Mouse (Mus musculus): ENCODE data around the gene Shisa5. TPM values are rescaled to one million over a fixed set of nuclear protein-coding genes. Genes with fewer than 3 reads are reported as not detected.

Gene Shisa5
- total and polyA plus RNA-seq, 3 experiments, result 153 to 170 (median 166) TPM

DNA sequence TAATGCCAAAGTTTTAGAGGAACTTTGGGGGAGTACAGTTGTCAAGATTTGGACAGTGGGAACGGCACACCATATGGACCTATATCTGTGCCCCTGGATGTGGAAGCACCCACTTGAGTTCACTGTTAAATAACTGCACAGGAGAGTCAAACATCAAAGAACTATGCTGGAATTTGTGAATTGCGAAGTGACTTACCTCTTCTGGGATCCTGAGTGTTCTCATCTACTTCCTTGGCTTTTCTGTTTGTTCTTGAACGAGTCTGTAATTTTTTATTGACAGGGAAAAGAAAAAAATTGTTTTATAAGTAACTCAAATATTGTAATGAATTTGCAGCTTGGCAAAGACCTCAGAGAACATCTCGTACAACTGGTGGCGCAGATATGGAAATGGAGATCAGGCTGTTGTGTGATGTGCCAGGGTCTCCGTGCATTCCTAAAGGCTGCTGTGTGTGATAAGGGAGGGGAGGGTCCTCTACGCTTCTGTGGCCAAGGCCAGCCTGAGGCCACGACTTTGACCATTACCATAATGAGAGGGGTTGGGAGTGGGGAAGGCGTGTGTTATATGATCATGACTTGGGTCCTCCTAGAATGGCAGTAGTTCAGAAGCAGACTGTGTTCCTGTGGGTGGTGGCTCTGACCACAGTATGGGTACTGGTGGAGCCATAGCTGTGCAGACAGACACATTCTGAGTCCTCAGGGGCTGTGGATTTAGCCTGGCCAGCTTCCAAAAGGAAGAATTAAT lies 45.6 kb upstream of the Shisa5 start:
- peak overlapping the region; percentile 67; the same call in 1 of the 2 replicates for H3K4me2 ChIP-seq (ENCODE audit: insufficient read depth, low read depth, poor library complexity, severe bottlenecking)
- no peak overlapping the region for H3K9ac ChIP-seq (ENCODE audit: insufficient read depth, low read depth)
- no peaks in the 10 kb centered on the region for H3K27me3 ChIP-seq (replicated peaks)
- H3K27ac ChIP-seq (ENCODE audit: insufficient read depth, low read depth), result no peak overlapping the region
- DNase-seq (ENCODE audit: extremely low read depth), result no peak
- H3K4me1 ChIP-seq (ENCODE audit: control insufficient read depth in 1 of 2, insufficient read depth in 2 of 2), result peaks cover 19 to 57% of the 10 kb centered on the region in 2 experiments
- H3K36me3 ChIP-seq (replicated peaks in 1 of 2; ENCODE audit: control insufficient read depth in 1 of 2, insufficient read depth in 1 of 2, low read length in 1 of 2), result peaks cover 0 to 2% of the 10 kb centered on the region in 2 experiments
- in situ Hi-C loops (cut with MboI; ENCODE audit: low pct_ligation_motif_present, low pct_unique_long_range_greater_than_20kb, low sequenced_read_pairs), result no loop called here
- no peak overlapping the region for H3K4me3 ChIP-seq (replicated peaks in 1 of 3; ENCODE audit: low read depth in 2 of 3, low read length in 2 of 3, poor library complexity in 1 of 3)
- no peaks in the 10 kb centered on the region for H3K9me3 ChIP-seq (replicated peaks; ENCODE audit: low read length)
- dilution Hi-C loops (cut with MboI; ENCODE audit: extremely low pct_ligation_motif_present, extremely low pct_unique_long_range_greater_than_20kb, low sequenced_read_pairs), result no loop called here
- H3K79me2 ChIP-seq (replicated peaks; ENCODE audit: control insufficient read depth, extremely low read depth, insufficient read depth, poor library complexity, severe bottlenecking), result no peaks in the 10 kb centered on the region
- no peak for TF ChIP-seq MXI1 (IDR thresholded peaks at IDR 0.05; ENCODE audit: low read depth, low read length)
- no peak for TF ChIP-seq PAX5 (IDR thresholded peaks at IDR 0.05; ENCODE audit: low read length)
- TF ChIP-seq ZMIZ1 (IDR thresholded peaks at IDR 0.05; ENCODE audit: low read depth, low read length), result no peak
- no peak for TF ChIP-seq BHLHE40 (IDR thresholded peaks at IDR 0.05; ENCODE audit: low read depth, low read length)
- no peak for TF ChIP-seq SMC3 (IDR thresholded peaks at IDR 0.05; ENCODE audit: low read depth, low read length)
- TF ChIP-seq POLR2A (IDR thresholded peaks at IDR 0.05; ENCODE audit: low read depth, low read length), result no peak
- no peak for TF ChIP-seq RCOR1 (conservative IDR thresholded peaks at IDR 0.05; ENCODE audit: low read depth, low read length)
- no peak for TF ChIP-seq KAT2A (IDR thresholded peaks at IDR 0.05; ENCODE audit: insufficient replicate concordance, low read length)
- no peak for TF ChIP-seq USF1 (IDR thresholded peaks at IDR 0.05; ENCODE audit: low read depth, low read length)
- no peak for TF ChIP-seq NRF1 (IDR thresholded peaks at IDR 0.05; ENCODE audit: low read depth, low read length)

DNA sequence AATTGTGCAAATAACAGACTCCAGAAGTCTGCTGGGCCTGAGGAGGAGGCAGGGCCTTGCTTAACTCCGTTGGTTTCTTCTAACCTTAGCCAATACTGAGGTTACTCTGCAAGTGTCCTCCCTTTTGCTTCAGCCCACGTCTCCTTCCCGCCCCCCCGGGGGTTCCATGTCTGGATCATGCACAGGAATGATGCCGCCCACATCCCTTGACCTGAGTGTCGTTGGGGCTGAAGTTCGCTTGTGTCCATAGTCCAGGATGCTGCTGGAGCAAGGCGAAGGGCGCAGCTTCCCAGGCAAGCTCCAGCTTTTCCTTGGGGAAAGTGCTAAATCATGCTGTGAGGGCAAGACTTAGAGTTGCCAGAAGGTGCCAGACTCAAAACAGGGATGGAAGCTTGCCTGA lies 42.0 kb upstream of the Shisa5 start:
- in situ Hi-C loops (cut with MboI; ENCODE audit: low pct_ligation_motif_present, low pct_unique_long_range_greater_than_20kb, low sequenced_read_pairs), result no loop called here
- H3K27ac ChIP-seq (ENCODE audit: insufficient read depth, low read depth), result no peak overlapping the region

More for the DNA sequence above, 42.0 kb upstream of the Shisa5 start:
- H3K27me3 ChIP-seq (replicated peaks), result no peaks in the 10 kb centered on the region
- DNase-seq (ENCODE audit: extremely low read depth), result no peak
- no peak overlapping the region for H3K4me3 ChIP-seq (replicated peaks in 1 of 3; ENCODE audit: low read depth in 2 of 3, low read length in 2 of 3, poor library complexity in 1 of 3)
- no peaks in the 10 kb centered on the region for H3K79me2 ChIP-seq (replicated peaks; ENCODE audit: control insufficient read depth, extremely low read depth, insufficient read depth, poor library complexity, severe bottlenecking)
- H3K36me3 ChIP-seq (replicated peaks in 1 of 2; ENCODE audit: control insufficient read depth in 1 of 2, insufficient read depth in 1 of 2, low read length in 1 of 2), result peaks cover 0 to 9% of the 10 kb centered on the region in 2 experiments
- no peak overlapping the region for H3K9ac ChIP-seq (ENCODE audit: insufficient read depth, low read depth)
- H3K9me3 ChIP-seq (replicated peaks; ENCODE audit: low read length), result no peaks in the 10 kb centered on the region
- TF ChIP-seq PAX5 (IDR thresholded peaks at IDR 0.05; ENCODE audit: low read length) (no peak), TBP (conservative IDR thresholded peaks at IDR 0.05; ENCODE audit: low read depth, low read length) (no peak), IRF4 (IDR thresholded peaks at IDR 0.05; ENCODE audit: low read depth, low read length) (no peak), USF2 (conservative IDR thresholded peaks at IDR 0.05; ENCODE audit: low read depth, low read length) (no peak), USF1 (IDR thresholded peaks at IDR 0.05; ENCODE audit: low read depth, low read length) (no peak), MAZ (IDR thresholded peaks at IDR 0.05; ENCODE audit: low read depth, low read length) (no peak), CHD2 (IDR thresholded peaks at IDR 0.05; ENCODE audit: low read length) (no peak), E2F4 (IDR thresholded peaks at IDR 0.05; ENCODE audit: insufficient replicate concordance, low read depth, low read length) (no peak), GABPA (IDR thresholded peaks at IDR 0.05; ENCODE audit: insufficient replicate concordance, low read depth, low read length) (no peak), ZMIZ1 (IDR thresholded peaks at IDR 0.05; ENCODE audit: low read depth, low read length) (no peak), MXI1 (IDR thresholded peaks at IDR 0.05; ENCODE audit: low read depth, low read length) (no peak), TCF12 (IDR thresholded peaks at IDR 0.05; ENCODE audit: low read depth, low read length) (no peak), ETS1 (conservative IDR thresholded peaks at IDR 0.05; ENCODE audit: low read depth, low read length) (no peak), HCFC1 (IDR thresholded peaks at IDR 0.05; ENCODE audit: low read depth, low read length) (no peak), MEF2A (IDR thresholded peaks at IDR 0.05; ENCODE audit: borderline replicate concordance, low read depth, low read length) (no peak), ZNF384 (IDR thresholded peaks at IDR 0.05; ENCODE audit: low read depth, low read length) (no peak), POLR2A (IDR thresholded peaks at IDR 0.05; ENCODE audit: low read depth, low read length) (no peak)
- H3K4me2 ChIP-seq (ENCODE audit: insufficient read depth, low read depth, poor library complexity, severe bottlenecking), result no peak overlapping the region
- dilution Hi-C loops (cut with MboI; ENCODE audit: extremely low pct_ligation_motif_present, extremely low pct_unique_long_range_greater_than_20kb, low sequenced_read_pairs), result no loop called here
- H3K4me1 ChIP-seq (ENCODE audit: control insufficient read depth in 1 of 2, insufficient read depth in 2 of 2), result peaks cover 14 to 54% of the 10 kb centered on the region in 2 experiments
